In genomic region chr13:72632361-72632760, GRCm38 (mm10) we compare ENCODE assay signal across 10 mouse cellular contexts. TPM values are rescaled to one million over a fixed set of nuclear protein-coding genes. Genes with fewer than 3 reads are reported as not detected.
DNase-seq lines count a peak whose midpoint lies in the region; ATAC-seq lines count a peak whose summit lies in the region.
"Had no signal": no experiment of that assay in that cellular context is flagged by ENCODE, and none has a peak within 500 bp of the region (broad histone marks: within the 10 kb centered on the region; RNA-seq: fewer than 3 reads in every experiment).

No protein-coding gene starts in this region.

- H3K9me3 ChIP-seq in kidney, embryonic 15.5 days (replicated peaks) = no peaks in the 10 kb centered on the region
- H3K9me3 ChIP-seq in embryonic facial prominence, embryonic 14.5 days (ENCODE audit: control insufficient read depth, low read length) = no peaks in the 10 kb centered on the region
- H3K9me3 ChIP-seq in hindbrain, embryonic 16.5 days (ENCODE audit: control insufficient read depth, low read length) = no peaks in the 10 kb centered on the region
- no peaks in the 10 kb centered on the region for H3K9me3 ChIP-seq in neural tube, embryonic 13.5 days

- H3K27me3 ChIP-seq in kidney, embryonic 15.5 days = peaks cover 96% of the 10 kb centered on the region
- peaks cover 95% of the 10 kb centered on the region for H3K27me3 ChIP-seq in embryonic facial prominence, embryonic 14.5 days (replicated peaks; ENCODE audit: control insufficient read depth, insufficient read depth, low read length)
- H3K27me3 ChIP-seq in hindbrain, embryonic 16.5 days (replicated peaks; ENCODE audit: control insufficient read depth, insufficient read depth, low read length) = peaks cover 22% of the 10 kb centered on the region
- H3K27me3 ChIP-seq in neural tube, embryonic 13.5 days = peaks cover 92% of the 10 kb centered on the region

- H3K27ac ChIP-seq in kidney, embryonic 15.5 days = no peak overlapping the region
- H3K27ac ChIP-seq in embryonic facial prominence, embryonic 14.5 days (replicated peaks; ENCODE audit: low read depth, low read length) = no peak overlapping the region
- H3K27ac ChIP-seq in hindbrain, embryonic 16.5 days (ENCODE audit: low read depth, low read length) = peak overlapping the region; percentile 69; the same call in 1 of the 2 replicates
- H3K27ac ChIP-seq in neural tube, embryonic 13.5 days (replicated peaks) = peak overlapping the region; percentile 62; the same call in 1 of the 2 replicates
- H3K27ac ChIP-seq: gastrocnemius, adult 2 months had no signal

- H3K9ac ChIP-seq in kidney, embryonic 15.5 days = no peak overlapping the region
- H3K9ac ChIP-seq in embryonic facial prominence, embryonic 14.5 days (ENCODE audit: low read depth, low read length) = peak overlapping the region; percentile 61; the same call in 1 of the 2 replicates
- peak overlapping the region; percentile 64 for H3K9ac ChIP-seq in hindbrain, embryonic 16.5 days (ENCODE audit: low read depth, low read length)
- peak overlapping the region; percentile 79 for H3K9ac ChIP-seq in neural tube, embryonic 13.5 days
- H3K9ac ChIP-seq: liver, postnatal 0 days had no signal

- H3K4me3 ChIP-seq in kidney, embryonic 15.5 days (replicated peaks) = peak overlapping the region; percentile 55
- H3K4me3 ChIP-seq in embryonic facial prominence, embryonic 14.5 days (ENCODE audit: low read depth, low read length) = peak overlapping the region; percentile 63
- H3K4me3 ChIP-seq in hindbrain, embryonic 16.5 days (ENCODE audit: low read length) = peak overlapping the region; percentile 50
- H3K4me3 ChIP-seq in neural tube, embryonic 13.5 days = peak overlapping the region; percentile 59
- H3K4me3 ChIP-seq: gastrocnemius, adult 2 months had no signal

- no peak for ATAC-seq in kidney, embryonic 15.5 days (replicated peaks; ENCODE audit: low FRiP score)
- ATAC-seq in embryonic facial prominence, embryonic 14.5 days (ENCODE audit: low read depth) = no peak
- no peak for ATAC-seq in hindbrain, embryonic 16.5 days
- no peak for ATAC-seq in neural tube, embryonic 13.5 days (ENCODE audit: low read depth)
- ATAC-seq: liver, postnatal 0 days had no signal

- peak overlapping the region; percentile 36; the same call in 1 of the 2 replicates for H3K4me2 ChIP-seq in kidney, embryonic 15.5 days
- H3K4me2 ChIP-seq in embryonic facial prominence, embryonic 14.5 days (ENCODE audit: low read depth, low read length) = peak overlapping the region; percentile 96
- H3K4me2 ChIP-seq in hindbrain, embryonic 16.5 days (ENCODE audit: low read length) = peak overlapping the region; percentile 60
- H3K4me2 ChIP-seq in neural tube, embryonic 13.5 days = peak overlapping the region; percentile 74

- WGBS in kidney, embryonic 15.5 days = 8% methylated on average over 6 of the region's 6 CpGs
- 15% methylated on average over 6 of the region's 6 CpGs for WGBS in embryonic facial prominence, embryonic 14.5 days
- WGBS in hindbrain, embryonic 16.5 days = 14% methylated on average over 6 of the region's 6 CpGs
- 6% methylated on average over 6 of the region's 6 CpGs for WGBS in neural tube, embryonic 13.5 days

- no peak for DNase-seq in kidney, adult 9 months
- DNase-seq in embryonic facial prominence, embryonic 14.5 days (ENCODE audit: low spot score) = no peak
- DNase-seq in adrenal gland, postnatal 14 days = no peak
- DNase-seq in urinary bladder, adult 18-20 months (ENCODE audit: low spot score in 2 of 2) = no peak
- DNase-seq: gastrocnemius, adult 2 months; liver, postnatal 0 days; thymus, postnatal 25 days had no signal

- peaks cover 33% of the 10 kb centered on the region for H3K4me1 ChIP-seq in kidney, embryonic 15.5 days
- peaks cover 5% of the 10 kb centered on the region; the same call in 1 of the 2 replicates for H3K4me1 ChIP-seq in embryonic facial prominence, embryonic 14.5 days (ENCODE audit: control insufficient read depth, insufficient read depth, low read length)
- peaks cover 9% of the 10 kb centered on the region for H3K4me1 ChIP-seq in hindbrain, embryonic 16.5 days (ENCODE audit: control insufficient read depth, insufficient read depth, low read depth, low read length)
- peaks cover 70% of the 10 kb centered on the region for H3K4me1 ChIP-seq in neural tube, embryonic 13.5 days (replicated peaks)

- H3K36me3 ChIP-seq in kidney, embryonic 15.5 days = no peaks in the 10 kb centered on the region
- H3K36me3 ChIP-seq in embryonic facial prominence, embryonic 14.5 days (ENCODE audit: control insufficient read depth, insufficient read depth, low read length) = no peaks in the 10 kb centered on the region
- no peaks in the 10 kb centered on the region for H3K36me3 ChIP-seq in hindbrain, embryonic 16.5 days (ENCODE audit: control insufficient read depth, insufficient read depth, low read length)
- H3K36me3 ChIP-seq in neural tube, embryonic 13.5 days = no peaks in the 10 kb centered on the region

RNA-seq across cellular contexts. Expression of gene Irx2, which starts 3.7 kb away (rescaled TPM):
- polyA plus RNA-seq in kidney, embryonic 15.5 days (2015; fragmentation: Nextera tagmentation; extraction: Ambion mirVana) = 7.9 and 8.0 TPM in 2 replicates
- 25.7 and 26.7 TPM in 2 replicates for polyA plus RNA-seq in embryonic facial prominence, embryonic 14.5 days (2014; fragmentation: Nextera tagmentation; extraction: Ambion mirVana)
- 19.3 and 22.6 TPM in 2 replicates for polyA plus RNA-seq in hindbrain, embryonic 16.5 days (2015; fragmentation: Nextera tagmentation; extraction: Ambion mirVana)
- 12.3 and 20.0 TPM in 2 replicates for polyA plus RNA-seq in neural tube, embryonic 13.5 days (2015; fragmentation: Nextera tagmentation; extraction: Ambion mirVana)
- total RNA-seq in adrenal gland, postnatal 14 days (2021) = 0.41 and 0.45 TPM in 2 replicates
- total RNA-seq: gastrocnemius, adult 2 months had no signal
- polyA plus RNA-seq: liver, postnatal 0 days had no signal

Comparison
In these comparisons a context has a peak if more than half of its experiments do, and no peak if none do; other contexts are left out.
1. H3K27ac ChIP-seq: peak in hindbrain, embryonic 16.5 days (single experiment) and neural tube, embryonic 13.5 days (single experiment); none in kidney, embryonic 15.5 days (single experiment) and embryonic facial prominence, embryonic 14.5 days (single experiment).
2. H3K4me2 ChIP-seq: peak in every context shown above with its lines; median percentile 96 in embryonic facial prominence, embryonic 14.5 days; 74 in neural tube, embryonic 13.5 days; 60 in hindbrain, embryonic 16.5 days; 36 in kidney, embryonic 15.5 days.
3. Peak in every context shown above with its lines, with median percentiles within 50 percentile points of each other: H3K4me3 ChIP-seq.